Mouse (Mus musculus): ENCODE results near the gene Zfp598. TPM values are rescaled to one million over a fixed set of nuclear protein-coding genes. Genes with fewer than 3 reads are reported as not detected.

Zfp598 gene
- polyA plus RNA-seq, 1 experiment from 2014 or later = 27.6 TPM

- peaks cover 26% of the 10 kb centered on the region for H3K4me1 ChIP-seq
- H3K27ac ChIP-seq = no peak overlapping the region
- no peak overlapping the region for H3K9ac ChIP-seq
- no peaks in the 10 kb centered on the region for H3K9me3 ChIP-seq (replicated peaks)
- no peak for ATAC-seq (replicated peaks; ENCODE audit: low FRiP score)
- H3K36me3 ChIP-seq = peaks cover 16% of the 10 kb centered on the region
- no peaks in the 10 kb centered on the region for H3K27me3 ChIP-seq
- no peak overlapping the region for H3K4me2 ChIP-seq
- H3K4me3 ChIP-seq (replicated peaks) = no peak overlapping the region
- WGBS = 74% methylated on average over 3 of the region's 3 CpGs
These were observed 56.3 kb downstream of the Zfp598 start for GRCm38 (mm10) chr17:24725637-24726390.

- Histone ChIP-seq H3K4me3 (replicated peaks) (no peak within 1 kb of the TSS), H3K9me3 (replicated peaks) (no peaks in the 10 kb centered on the region), H3K27ac (no peak within 1 kb of the TSS), H3K36me3 (peaks cover 1% of the 10 kb centered on the region; the same call in 1 of the 2 replicates), H3K4me1 (peaks cover 10% of the 10 kb centered on the region), H3K9ac (no peak within 1 kb of the TSS), H3K4me2 (no peak within 1 kb of the TSS), H3K27me3 (no peaks in the 10 kb centered on the region)
- WGBS = 60% methylated on average over 2 of the region's 2 CpGs
- ATAC-seq (replicated peaks; ENCODE audit: low FRiP score) = no peak
These were observed 58.1 kb downstream of the Zfp598 start, which contains the start of gene Rpl3l for GRCm38 (mm10) chr17:24727618-24728017. Gene Rpl3l, plus strand, starts transcription at chr17:24727820.

- ATAC-seq (replicated peaks; ENCODE audit: low FRiP score) = no peak
- Histone ChIP-seq H3K4me1 (peaks cover 5% of the 10 kb centered on the region), H3K27ac (no peak overlapping the region), H3K27me3 (no peaks in the 10 kb centered on the region), H3K9me3 (replicated peaks) (no peaks in the 10 kb centered on the region), H3K36me3 (no peaks in the 10 kb centered on the region), H3K4me3 (replicated peaks) (no peak overlapping the region), H3K9ac (no peak overlapping the region), H3K4me2 (no peak overlapping the region)
- WGBS = 71% methylated on average over 17 of the region's 17 CpGs
These were observed 58.7 kb downstream of the Zfp598 start for GRCm38 (mm10) chr17:24728184-24728583.

- H3K27me3 ChIP-seq = no peaks in the 10 kb centered on the region
- no peak for ATAC-seq (replicated peaks; ENCODE audit: low FRiP score)
- H3K4me2 ChIP-seq = no peak overlapping the region
- H3K9ac ChIP-seq = no peak overlapping the region
- WGBS = 78% methylated on average over 6 of the region's 6 CpGs
- H3K36me3 ChIP-seq = no peaks in the 10 kb centered on the region
- no peaks in the 10 kb centered on the region for H3K4me1 ChIP-seq
- H3K9me3 ChIP-seq (replicated peaks) = no peaks in the 10 kb centered on the region
- no peak overlapping the region for H3K4me3 ChIP-seq (replicated peaks)
- H3K27ac ChIP-seq = no peak overlapping the region
These were observed 59.6 kb downstream of the Zfp598 start for GRCm38 (mm10) chr17:24729067-24729466.

DNA sequence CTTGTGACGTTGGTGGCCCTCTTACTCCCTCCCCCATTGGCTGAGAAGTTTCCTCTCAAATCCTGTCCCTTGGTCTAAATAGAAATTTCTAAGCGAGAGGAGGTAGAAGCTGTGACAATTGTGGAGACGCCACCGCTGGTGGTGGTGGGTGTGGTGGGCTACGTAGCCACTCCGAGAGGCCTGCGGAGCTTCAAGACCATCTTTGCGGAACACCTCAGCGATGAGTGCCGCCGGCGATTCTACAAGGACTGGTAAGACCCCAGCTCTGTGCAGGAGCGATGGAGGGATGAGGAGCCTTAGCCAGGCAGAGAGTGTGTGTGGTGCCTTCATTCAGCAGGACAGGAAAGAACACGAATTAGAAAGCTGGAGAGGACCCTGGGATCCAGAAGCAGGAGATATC lies 61.3 kb downstream of the Zfp598 start:
- H3K27me3 ChIP-seq = no peaks in the 10 kb centered on the region
- WGBS = 84% methylated on average over 14 of the region's 14 CpGs
- ATAC-seq (replicated peaks; ENCODE audit: low FRiP score) = no peak

More for the DNA sequence above, 61.3 kb downstream of the Zfp598 start:
- H3K9me3 ChIP-seq (replicated peaks) = no peaks in the 10 kb centered on the region
- no peak overlapping the region for H3K4me3 ChIP-seq (replicated peaks)
- no peak overlapping the region for H3K27ac ChIP-seq
- peaks cover 2% of the 10 kb centered on the region for H3K4me1 ChIP-seq
- H3K9ac ChIP-seq = no peak overlapping the region
- no peak overlapping the region for H3K4me2 ChIP-seq
- H3K36me3 ChIP-seq = no peaks in the 10 kb centered on the region

Other genes starting within 250 kb of the Zfp598 start
- 115 and 117 TPM in 2 replicates for gene Eci1, start 243.0 kb upstream of the Zfp598 start, polyA plus RNA-seq (2015; fragmentation: Nextera tagmentation; extraction: Ambion mirVana)
- 2.4 and 3.2 TPM in 2 replicates for gene Dnase1l2, start 226.6 kb upstream of the Zfp598 start, polyA plus RNA-seq (2015; fragmentation: Nextera tagmentation; extraction: Ambion mirVana)
- 29.9 and 36.7 TPM in 2 replicates for gene E4f1, start 199.4 kb upstream of the Zfp598 start, polyA plus RNA-seq (2015; fragmentation: Nextera tagmentation; extraction: Ambion mirVana)
- gene Pgp, start 199.3 kb upstream of the Zfp598 start, polyA plus RNA-seq (2015; fragmentation: Nextera tagmentation; extraction: Ambion mirVana) = 49.9 and 53.3 TPM in 2 replicates
- 0.39 and 0.58 TPM in 2 replicates for gene Bricd5, start 195.8 kb upstream of the Zfp598 start, polyA plus RNA-seq (2015; fragmentation: Nextera tagmentation; extraction: Ambion mirVana)
- 29.0 and 36.1 TPM in 2 replicates for gene Mlst8, start 190.6 kb upstream of the Zfp598 start, polyA plus RNA-seq (2015; fragmentation: Nextera tagmentation; extraction: Ambion mirVana)
- 1.8 and 2.3 TPM in 2 replicates for gene Caskin1, start 181.1 kb upstream of the Zfp598 start, polyA plus RNA-seq (2015; fragmentation: Nextera tagmentation; extraction: Ambion mirVana)
- 85.8 and 96.1 TPM in 2 replicates for gene Traf7, start 141.7 kb upstream of the Zfp598 start, polyA plus RNA-seq (2015; fragmentation: Nextera tagmentation; extraction: Ambion mirVana)
- 2.8 TPM in 2 replicates for gene Rab26, start 135.5 kb upstream of the Zfp598 start, polyA plus RNA-seq (2015; fragmentation: Nextera tagmentation; extraction: Ambion mirVana)
- gene Pkd1, start 119.9 kb upstream of the Zfp598 start, polyA plus RNA-seq (2015; fragmentation: Nextera tagmentation; extraction: Ambion mirVana) = 21.3 and 21.9 TPM in 2 replicates
- 60.8 and 71.0 TPM in 2 replicates for gene Tsc2, start 37.1 kb upstream of the Zfp598 start, polyA plus RNA-seq (2015; fragmentation: Nextera tagmentation; extraction: Ambion mirVana)
- 20.0 and 20.6 TPM in 2 replicates for gene Nthl1, start 37.0 kb upstream of the Zfp598 start, polyA plus RNA-seq (2015; fragmentation: Nextera tagmentation; extraction: Ambion mirVana)
- 101 and 106 TPM in 2 replicates for gene Slc9a3r2, start 19.4 kb upstream of the Zfp598 start, polyA plus RNA-seq (2015; fragmentation: Nextera tagmentation; extraction: Ambion mirVana)
- gene Npw, start 11.2 kb upstream of the Zfp598 start, polyA plus RNA-seq (2015; fragmentation: Nextera tagmentation; extraction: Ambion mirVana) = 0.35 and 0.43 TPM in 2 replicates
- gene Syngr3, start 20.3 kb downstream of the Zfp598 start, polyA plus RNA-seq (2015; fragmentation: Nextera tagmentation; extraction: Ambion mirVana) = 2.4 and 4.6 TPM in 2 replicates
- gene Gfer, start 26.5 kb downstream of the Zfp598 start, polyA plus RNA-seq (2015; fragmentation: Nextera tagmentation; extraction: Ambion mirVana) = 45.6 and 49.5 TPM in 2 replicates
- gene Noxo1, start 26.5 kb downstream of the Zfp598 start, polyA plus RNA-seq (2015; fragmentation: Nextera tagmentation; extraction: Ambion mirVana) = 1.5 and 3.4 TPM in 2 replicates
- gene Tbl3, start 38.0 kb downstream of the Zfp598 start, polyA plus RNA-seq (2015; fragmentation: Nextera tagmentation; extraction: Ambion mirVana) = 85.0 and 94.5 TPM in 2 replicates
- gene Rnf151, start 48.4 kb downstream of the Zfp598 start, polyA plus RNA-seq (2015; fragmentation: Nextera tagmentation; extraction: Ambion mirVana) = 0.18 TPM in 1 of 2 replicates, not detected in the other
- gene Rps2, start 48.4 kb downstream of the Zfp598 start, polyA plus RNA-seq (2015; fragmentation: Nextera tagmentation; extraction: Ambion mirVana) = 1,520 and 1,607 TPM in 2 replicates
- 237 and 238 TPM in 2 replicates for gene Ndufb10, start 54.8 kb downstream of the Zfp598 start, polyA plus RNA-seq (2015; fragmentation: Nextera tagmentation; extraction: Ambion mirVana)
- gene Rpl3l, start 58.1 kb downstream of the Zfp598 start, polyA plus RNA-seq (2015; fragmentation: Nextera tagmentation; extraction: Ambion mirVana) = not detected in 2 replicates
- gene Msrb1, start 67.0 kb downstream of the Zfp598 start, polyA plus RNA-seq (2015; fragmentation: Nextera tagmentation; extraction: Ambion mirVana) = 29.9 and 31.8 TPM in 2 replicates
- gene Hs3st6, start 83.3 kb downstream of the Zfp598 start, polyA plus RNA-seq (2015; fragmentation: Nextera tagmentation; extraction: Ambion mirVana) = 26.0 and 28.4 TPM in 2 replicates
- gene Meiob, start 134.6 kb downstream of the Zfp598 start, polyA plus RNA-seq (2015; fragmentation: Nextera tagmentation; extraction: Ambion mirVana) = 0.13 TPM in 1 of 2 replicates, not detected in the other
- 52.3 and 53.4 TPM in 2 replicates for gene Hagh, start 170.5 kb downstream of the Zfp598 start, polyA plus RNA-seq (2015; fragmentation: Nextera tagmentation; extraction: Ambion mirVana)
- 39.3 and 40.8 TPM in 2 replicates for gene Fahd1, start 180.7 kb downstream of the Zfp598 start, polyA plus RNA-seq (2015; fragmentation: Nextera tagmentation; extraction: Ambion mirVana)
- 1.7 and 2.1 TPM in 2 replicates for gene Igfals, start 196.3 kb downstream of the Zfp598 start, polyA plus RNA-seq (2015; fragmentation: Nextera tagmentation; extraction: Ambion mirVana)
- 54.2 and 57.8 TPM in 2 replicates for gene Nubp2, start 216.7 kb downstream of the Zfp598 start, polyA plus RNA-seq (2015; fragmentation: Nextera tagmentation; extraction: Ambion mirVana)
- 40.6 and 43.7 TPM in 2 replicates for gene Spsb3, start 217.0 kb downstream of the Zfp598 start, polyA plus RNA-seq (2015; fragmentation: Nextera tagmentation; extraction: Ambion mirVana)
- 31.5 and 33.1 TPM in 2 replicates for gene Eme2, start 225.4 kb downstream of the Zfp598 start, polyA plus RNA-seq (2015; fragmentation: Nextera tagmentation; extraction: Ambion mirVana)
- gene Mrps34, start 225.4 kb downstream of the Zfp598 start, polyA plus RNA-seq (2015; fragmentation: Nextera tagmentation; extraction: Ambion mirVana) = 94.0 and 105 TPM in 2 replicates
- gene Nme3, start 226.8 kb downstream of the Zfp598 start, polyA plus RNA-seq (2015; fragmentation: Nextera tagmentation; extraction: Ambion mirVana) = 77.2 and 80.0 TPM in 2 replicates

Data from kidney, embryonic 15.5 days (tissue).